Mouse (Mus musculus): ENCODE measurements around the gene Pttg1ip.

Pttg1ip gene

DNA sequence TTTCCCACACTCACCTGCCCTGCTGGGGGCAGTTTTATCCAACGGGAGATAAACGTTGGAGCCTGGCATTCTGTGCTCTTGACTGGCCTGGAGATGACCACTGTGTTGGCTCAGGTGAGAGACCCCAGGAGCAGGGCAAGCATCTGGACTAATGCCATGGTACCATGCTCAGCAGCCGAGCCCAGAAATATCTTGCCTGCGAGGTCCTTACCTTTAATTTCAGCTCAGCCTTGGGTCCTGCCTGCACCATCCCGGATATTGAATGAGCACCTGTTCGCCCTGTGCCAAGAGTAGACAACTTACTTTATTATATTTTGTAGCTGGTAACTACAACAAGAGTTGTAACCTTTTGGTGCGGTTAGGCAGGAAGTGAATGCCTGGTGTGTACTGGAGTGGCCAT lies 25.3 kb downstream of the Pttg1ip start:
- 24% methylated on average over 7 of the region's 7 CpGs for WGBS

DNA sequence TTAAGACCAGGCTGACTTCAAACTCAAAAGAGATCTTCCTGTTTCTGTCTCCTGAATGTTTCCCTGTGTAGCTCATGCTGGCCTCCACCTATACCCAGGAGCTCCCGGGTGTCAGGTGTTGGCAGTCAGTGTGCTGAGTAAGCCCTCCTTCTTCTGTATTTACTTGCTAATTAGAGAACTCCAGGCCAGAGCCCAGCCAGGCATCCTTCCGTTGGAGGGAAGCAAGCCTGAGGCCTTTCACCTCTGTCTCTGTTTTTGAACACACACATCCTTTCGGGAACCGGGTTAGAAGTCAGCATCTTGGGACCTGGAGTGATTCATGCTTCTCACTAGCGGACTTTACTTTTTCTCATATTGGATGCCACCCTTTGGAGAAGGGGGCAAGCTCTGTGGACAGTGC lies 25.9 kb downstream of the Pttg1ip start:
- WGBS, result 36% methylated on average over 5 of the region's 5 CpGs

DNA sequence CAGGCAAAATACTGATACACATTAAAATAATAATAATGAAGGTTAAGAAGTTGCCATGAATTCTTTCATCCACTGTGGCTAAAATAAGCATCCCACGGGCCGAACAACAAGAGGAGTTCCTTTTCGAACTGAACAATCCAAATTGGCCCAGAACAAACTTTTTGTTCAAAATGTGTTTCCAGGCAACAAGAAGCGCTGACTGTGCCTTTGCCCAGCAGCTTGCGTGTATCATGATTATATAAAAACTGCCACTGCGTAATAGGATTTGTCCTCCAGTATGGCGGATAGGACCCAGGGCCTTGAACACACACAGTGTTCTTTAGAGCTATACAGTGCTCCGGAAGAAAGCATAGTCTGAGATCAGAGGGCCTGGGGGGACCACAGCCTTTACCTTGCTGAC lies 27.1 kb downstream of the Pttg1ip start:
- WGBS, result 44% methylated on average over 8 of the region's 8 CpGs

DNA sequence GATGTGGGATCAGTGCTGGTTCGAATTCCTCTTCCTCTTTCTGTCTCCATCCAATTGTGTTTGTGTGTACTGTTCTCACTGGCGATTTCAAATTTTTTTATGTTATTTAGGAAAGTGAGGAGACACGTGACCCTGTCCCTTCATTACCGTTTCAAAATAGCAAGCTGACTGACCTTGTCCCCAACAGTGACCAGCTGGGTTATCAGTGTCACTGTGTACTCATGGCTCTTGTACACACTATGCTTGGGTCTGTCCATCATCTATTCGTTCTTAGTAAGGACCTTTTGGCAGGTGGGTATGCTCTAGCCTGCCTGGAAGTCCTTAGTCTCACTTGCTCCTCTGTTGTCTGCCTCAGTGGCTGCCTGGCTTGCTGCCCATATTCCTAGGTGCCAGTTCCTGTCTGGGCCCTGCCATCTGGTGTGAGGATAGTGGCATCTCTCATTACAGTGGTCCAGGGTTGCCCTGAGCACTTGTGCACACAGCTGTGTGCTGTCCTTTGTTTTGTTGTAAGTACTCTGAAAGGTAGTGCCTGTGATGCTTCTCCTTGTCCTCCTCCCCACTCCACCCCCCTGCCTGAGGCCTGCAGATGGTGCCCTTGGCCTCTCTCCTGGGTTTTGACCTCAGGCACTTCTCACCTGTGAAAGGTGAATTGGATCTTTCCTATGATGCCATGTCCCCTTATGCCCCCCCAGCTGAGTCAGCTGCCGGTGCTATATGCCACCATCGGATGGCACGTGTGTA lies 28.9 kb downstream of the Pttg1ip start:
- WGBS, result 58% methylated on average over 8 of the region's 8 CpGs

DNA sequence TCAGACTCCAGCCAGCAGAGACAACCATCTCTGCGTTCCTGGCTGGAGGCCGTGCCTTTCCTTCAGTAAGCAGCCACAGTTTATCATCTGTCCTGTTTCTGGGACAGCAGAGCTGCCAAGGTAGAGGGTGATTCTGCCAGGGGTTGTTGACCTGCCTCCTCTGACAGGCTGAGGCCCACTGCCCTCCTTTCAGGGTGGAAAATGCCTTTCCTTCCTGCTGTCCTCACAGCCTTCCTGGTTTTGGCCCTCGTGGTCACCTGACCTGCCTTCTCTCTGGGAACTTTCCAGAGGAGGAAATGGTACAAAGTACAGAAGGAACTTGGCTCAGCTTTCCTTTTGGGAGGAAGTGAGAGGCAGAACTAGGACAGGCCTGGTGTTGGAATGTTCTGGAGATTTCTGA lies 31.9 kb downstream of the Pttg1ip start:
- 59% methylated on average over 3 of the region's 3 CpGs for WGBS

DNA sequence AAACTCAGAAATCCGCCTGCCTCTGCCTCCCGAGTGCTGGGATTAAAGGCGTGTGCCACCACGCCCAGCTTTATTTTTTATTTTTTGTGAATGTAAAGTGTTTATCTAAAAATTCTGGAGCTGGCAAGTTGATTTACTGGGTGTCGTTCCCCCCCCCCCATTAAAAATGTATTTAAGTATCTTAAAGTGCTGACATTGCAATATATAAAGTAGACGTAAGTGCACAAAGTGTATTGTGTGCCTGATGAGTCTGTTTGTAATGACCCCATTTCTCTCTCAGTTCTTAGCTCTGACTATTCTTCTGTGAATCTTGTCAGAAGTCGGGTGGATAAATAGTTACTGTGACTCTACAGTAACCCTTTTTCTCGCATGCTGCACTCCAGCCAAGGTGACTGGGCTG lies 34.1 kb downstream of the Pttg1ip start:
- WGBS, result 93% methylated on average over 8 of the region's 8 CpGs

DNA sequence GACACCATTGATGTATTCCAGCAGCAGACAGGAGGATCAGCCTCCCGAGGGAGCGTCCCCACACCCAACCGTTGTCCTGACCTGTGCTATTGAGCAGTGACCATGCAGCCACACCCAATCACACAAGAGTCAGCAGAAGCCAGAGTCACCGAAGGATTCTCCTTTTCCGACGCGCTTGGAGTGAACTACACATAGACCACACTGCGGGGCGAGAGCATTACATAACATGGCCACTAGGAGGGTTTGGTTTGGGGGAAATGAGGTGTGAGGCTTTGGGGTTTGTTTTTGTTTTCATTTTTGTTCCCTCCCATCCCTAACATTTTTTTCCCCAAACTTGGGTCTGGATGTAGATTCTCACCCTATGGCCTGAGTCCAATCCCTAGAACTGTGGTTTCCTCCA lies 34.6 kb downstream of the Pttg1ip start:
- WGBS, result 93% methylated on average over 9 of the region's 9 CpGs

DNA sequence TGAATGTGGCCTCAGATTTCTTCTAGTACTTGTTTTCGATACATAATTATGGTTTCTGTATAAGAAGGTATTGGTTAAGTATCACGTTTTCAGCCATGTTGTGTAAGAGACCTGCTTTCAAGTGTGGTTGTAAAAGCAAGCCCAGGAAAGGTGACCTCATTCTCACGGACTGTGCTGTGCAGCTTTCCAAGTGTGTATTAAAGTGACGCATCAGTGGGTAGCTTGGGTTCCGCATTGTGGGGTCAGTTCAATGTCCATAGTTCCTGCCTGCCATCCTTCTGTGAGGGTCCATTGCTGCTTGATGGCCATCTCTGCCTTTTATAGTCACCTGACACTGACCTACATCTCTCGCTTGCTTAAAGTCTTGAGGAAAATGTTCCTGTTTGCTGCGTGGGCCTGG lies 35.4 kb downstream of the Pttg1ip start:
- 92% methylated on average over 7 of the region's 7 CpGs for WGBS

DNA sequence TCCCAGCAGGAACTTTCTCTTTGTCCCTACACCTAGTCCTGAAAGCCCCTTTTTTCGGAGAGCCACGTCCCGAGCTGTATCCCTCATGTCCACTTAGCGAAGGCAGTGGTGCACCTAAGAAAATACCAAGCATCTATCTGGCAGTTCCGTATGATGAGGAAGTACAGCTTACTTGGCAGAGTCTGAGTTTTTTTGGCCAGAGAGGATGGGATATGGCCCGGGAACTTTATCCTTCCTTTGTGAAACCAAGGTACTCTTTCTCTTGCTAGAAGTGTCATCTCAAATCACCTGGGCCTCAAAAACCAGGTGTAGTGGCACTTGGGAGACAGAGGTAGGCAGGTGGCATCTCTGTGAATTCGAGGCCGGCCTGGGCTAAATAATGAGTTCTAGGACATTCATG lies 40.0 kb downstream of the Pttg1ip start:
- 66% methylated on average over 8 of the region's 8 CpGs for WGBS

DNA sequence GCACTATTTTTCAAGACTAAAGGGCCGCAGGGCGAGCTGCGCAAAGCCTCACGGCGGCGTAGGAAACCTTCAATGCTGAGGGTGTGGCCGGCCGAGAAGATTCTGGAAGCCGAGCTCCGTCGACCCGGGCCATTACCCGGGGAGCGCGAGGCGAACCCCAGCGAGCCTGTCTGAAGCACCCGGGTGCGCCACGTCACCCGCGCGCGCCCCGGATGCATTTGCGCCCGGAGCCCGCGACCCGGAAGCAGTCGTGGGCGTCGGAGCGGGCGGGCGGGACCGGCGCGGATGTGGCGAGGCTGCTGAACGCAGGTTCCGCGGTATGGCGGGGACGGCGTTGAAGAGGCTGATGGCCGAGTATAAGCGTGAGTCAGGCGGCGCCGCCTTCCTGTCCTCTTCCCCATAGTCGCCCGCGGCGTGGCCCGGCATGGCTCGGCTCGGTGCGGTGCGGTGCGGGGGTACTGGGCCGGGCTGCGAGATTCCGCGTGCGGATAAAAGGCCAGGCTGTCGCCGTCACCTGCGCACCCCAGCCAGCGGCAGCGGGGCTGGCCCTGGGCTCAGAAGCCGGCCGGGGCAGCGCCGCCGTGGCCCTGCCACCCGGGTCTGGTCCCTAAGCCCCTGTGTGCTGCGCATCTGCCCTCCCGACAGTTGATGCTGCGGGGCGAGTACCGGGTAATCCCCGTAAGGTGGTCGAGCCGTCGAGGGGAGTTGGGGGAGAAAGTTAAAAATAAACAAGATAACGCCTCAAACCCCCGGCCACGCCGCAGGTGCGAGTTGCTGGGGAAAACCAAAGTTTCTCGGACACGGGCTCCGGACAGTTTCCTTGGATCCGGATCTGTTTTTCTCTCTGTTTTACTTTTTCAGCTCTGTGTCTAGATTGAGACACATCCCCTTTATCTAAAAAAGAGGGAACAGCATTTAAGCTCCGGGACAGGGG lies 40.8 kb downstream of the Pttg1ip start, which contains the start of gene Ube2g2:
Gene Ube2g2 (plus strand): TSS at position 221 of the 934 bp plus-strand sequence.
- under 1% methylated on average over 96 of the region's 96 CpGs for WGBS

DNA sequence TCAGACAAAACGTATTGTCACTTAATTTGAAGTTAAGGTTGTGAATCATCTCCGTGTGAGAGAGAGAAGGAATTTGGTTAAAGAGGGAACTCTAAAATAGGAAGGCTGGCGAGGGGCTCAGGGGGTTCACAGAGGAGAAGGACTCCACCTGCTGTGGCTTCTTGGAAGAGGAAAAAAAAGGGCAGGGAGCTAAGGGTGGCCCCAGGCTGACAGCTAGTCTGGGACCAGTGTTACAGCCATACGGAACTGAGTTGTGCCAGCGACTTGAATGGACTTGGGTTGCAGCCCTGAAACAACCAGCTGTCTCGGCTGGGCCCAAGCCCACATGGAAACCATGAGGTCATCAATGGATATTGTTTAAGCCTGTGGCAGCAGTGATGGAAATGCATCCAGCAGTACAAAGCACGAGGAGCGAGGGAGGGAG lies 41.6 kb downstream of the Pttg1ip start:
- 4% methylated on average over 8 of the region's 8 CpGs for WGBS

DNA sequence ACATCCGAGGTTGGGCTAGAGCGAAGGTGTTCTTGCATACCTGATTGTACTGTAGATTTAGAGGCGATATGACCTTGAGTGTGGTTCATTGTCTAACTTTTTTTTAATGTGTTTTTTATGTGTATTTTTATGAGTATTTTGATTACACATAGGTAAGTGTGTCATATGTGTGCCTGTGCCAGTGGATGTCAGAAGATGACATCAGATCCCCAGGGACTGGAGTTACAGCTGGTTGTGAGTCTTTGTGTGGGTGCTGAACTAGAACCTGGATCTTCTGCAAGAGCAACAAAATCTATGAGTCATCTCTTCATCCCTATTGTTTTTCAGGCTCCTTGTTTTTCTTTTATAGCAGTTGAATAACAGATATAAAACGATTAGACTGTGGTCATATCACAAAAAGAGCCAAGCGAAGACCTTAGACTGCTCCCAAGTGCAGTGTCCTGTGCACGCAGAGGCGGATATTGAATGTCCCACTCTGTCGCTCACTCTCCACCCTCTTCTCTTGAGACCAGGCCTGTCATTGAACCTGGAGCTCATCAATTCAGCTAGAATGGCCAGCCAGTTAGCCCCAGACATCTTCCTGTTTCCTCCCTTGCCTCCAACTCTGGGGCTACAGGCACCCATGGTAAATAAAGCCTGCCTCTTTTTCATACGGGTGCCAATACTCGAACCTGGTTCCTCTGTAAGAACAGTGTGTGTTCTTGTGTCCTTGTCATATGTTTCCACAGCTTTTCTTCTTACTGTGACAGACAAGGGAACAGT lies 42.3 kb downstream of the Pttg1ip start:
- 72% methylated on average over 10 of the region's 10 CpGs for WGBS

DNA sequence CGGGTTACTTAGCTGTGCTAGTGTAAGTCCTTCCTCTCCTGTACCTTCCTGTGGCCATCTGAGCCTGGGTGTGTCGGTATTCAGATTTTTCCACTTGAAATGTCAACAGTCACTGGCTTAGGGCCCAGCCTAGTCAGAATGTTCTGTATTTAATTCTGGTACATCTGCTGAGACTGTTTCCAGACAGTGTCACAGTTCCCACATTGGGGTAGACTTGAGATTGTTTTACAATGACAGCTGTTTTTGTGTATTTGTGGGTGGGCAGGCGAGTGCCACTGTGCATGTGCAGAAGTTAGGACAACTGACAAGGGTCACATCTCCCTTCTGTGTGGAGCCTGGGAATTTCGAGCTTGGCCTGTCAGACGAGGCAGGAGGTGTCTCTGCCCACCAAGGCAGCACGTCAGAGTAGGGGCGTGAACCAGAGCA lies 43.1 kb downstream of the Pttg1ip start:
- WGBS, result 30% methylated on average over 7 of the region's 7 CpGs

DNA sequence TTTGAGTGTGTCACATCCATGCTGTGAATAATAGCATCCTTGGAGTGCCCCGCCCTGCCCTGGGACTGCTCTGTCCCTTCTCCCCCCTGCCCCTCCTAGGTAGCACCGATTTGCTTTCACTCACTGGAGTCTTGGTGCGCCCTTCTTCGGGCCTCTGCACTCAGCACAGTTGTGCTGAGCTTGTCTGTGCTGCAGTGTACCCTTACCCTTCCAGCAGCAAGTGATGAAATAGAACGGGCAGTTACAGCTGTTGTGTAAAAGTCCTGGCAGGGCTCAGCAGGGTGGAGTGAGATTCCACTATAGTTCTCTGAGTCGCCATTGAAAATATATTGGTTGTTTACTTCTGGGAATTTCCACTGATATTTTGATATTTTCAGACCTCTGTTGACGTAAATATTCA lies 44.5 kb downstream of the Pttg1ip start:
- WGBS, result 73% methylated on average over 7 of the region's 7 CpGs

DNA sequence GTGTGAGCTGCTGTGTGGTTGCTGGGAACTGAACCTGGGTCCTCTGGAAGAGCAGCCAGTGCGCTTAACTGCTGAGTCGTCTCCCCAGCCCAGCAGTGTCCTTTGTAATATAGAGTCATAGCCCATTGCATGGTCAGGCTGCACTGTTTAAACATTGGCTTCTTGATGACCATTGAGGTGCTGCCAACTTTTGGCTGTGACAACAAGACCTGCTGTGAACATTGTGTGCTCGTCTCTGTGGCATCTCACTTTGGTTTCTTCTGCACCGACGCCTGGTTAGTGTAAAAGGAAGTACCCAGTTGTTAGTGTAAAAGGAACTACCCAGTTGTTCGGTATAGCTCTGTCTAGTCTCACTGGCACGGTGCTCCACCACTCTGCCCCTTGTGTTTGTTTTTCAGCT lies 45.1 kb downstream of the Pttg1ip start:
- WGBS, result 54% methylated on average over 7 of the region's 7 CpGs

DNA sequence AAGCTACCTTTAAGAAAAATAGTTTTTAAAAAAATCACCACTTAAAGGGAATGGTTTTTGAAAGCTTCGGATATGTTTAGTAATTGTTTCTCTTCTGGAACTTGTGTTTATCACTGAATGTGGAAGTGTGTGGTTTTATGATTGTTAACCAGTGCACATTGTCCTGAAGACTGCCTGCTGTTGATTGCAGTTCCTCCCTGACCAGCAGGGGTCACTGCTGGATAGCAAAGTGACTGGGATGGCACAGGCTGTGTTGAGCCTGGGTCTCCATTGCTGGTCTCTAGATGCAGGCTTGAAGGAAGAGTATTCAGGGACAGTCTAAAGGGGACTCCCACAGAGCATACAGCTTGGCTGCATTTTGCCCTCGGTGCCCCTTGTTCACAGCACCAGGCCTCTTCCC lies 46.0 kb downstream of the Pttg1ip start:
- 36% methylated on average over 2 of the region's 2 CpGs for WGBS

DNA sequence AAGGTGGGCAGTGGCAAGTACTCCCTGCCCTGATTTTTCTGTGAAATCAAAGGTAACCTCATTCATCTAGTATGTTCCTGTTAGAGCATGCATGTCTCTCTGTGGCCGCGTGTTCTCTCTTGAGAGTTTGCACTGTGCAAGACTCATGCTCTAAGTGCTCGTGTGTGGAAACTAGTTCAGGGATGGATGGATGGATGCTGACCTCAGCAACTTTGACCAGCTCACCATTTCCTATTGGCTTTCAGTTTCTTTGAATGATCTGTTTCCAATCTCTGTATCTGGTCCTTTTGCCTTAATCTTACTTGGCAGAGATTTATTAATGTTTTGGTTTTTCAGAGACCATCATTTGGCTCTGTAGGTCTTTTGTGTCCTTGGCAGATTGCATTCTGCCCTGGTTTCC lies 47.6 kb downstream of the Pttg1ip start:
- 85% methylated on average over 3 of the region's 3 CpGs for WGBS

DNA sequence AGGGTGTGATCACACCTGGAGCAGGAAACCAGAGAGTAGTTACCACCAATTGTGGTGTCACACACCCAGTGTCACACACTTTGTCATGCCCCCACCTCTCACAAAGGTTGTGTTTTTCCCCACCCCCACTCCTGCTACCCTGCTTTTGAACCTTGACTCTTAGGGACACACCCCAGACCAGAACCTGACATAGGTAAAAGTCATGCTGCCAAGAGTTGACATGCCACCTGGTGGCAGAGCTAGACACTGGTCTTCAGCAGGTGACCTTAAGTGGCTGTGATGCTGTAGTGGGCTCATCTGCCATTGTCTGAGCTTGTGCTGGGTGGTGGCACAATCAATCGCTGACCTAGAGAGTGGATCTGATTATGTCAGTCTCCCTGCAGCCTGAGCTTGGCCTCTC lies 48.5 kb downstream of the Pttg1ip start:
- 97% methylated on average over 1 of the region's 1 CpGs for WGBS

DNA sequence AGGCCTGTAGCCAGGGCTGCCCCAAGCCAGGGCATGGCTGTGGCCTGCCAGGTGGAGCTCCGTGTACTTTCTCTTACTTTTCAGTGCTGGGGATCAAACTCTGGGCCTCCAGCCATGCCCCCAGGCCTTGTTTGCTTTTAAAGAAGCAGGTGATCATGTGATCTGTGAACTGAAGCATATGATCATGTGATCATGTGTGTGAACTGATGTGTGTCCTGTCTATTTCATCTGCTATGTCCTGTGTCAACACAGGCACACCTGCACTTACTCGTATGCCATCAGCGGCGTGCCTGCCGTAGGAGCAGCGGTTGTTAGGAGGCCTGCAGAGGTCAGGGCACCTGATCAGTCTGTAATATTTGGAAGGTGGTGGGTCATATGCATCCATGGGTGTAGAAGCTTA lies 52.5 kb downstream of the Pttg1ip start:
- 86% methylated on average over 6 of the region's 6 CpGs for WGBS

DNA sequence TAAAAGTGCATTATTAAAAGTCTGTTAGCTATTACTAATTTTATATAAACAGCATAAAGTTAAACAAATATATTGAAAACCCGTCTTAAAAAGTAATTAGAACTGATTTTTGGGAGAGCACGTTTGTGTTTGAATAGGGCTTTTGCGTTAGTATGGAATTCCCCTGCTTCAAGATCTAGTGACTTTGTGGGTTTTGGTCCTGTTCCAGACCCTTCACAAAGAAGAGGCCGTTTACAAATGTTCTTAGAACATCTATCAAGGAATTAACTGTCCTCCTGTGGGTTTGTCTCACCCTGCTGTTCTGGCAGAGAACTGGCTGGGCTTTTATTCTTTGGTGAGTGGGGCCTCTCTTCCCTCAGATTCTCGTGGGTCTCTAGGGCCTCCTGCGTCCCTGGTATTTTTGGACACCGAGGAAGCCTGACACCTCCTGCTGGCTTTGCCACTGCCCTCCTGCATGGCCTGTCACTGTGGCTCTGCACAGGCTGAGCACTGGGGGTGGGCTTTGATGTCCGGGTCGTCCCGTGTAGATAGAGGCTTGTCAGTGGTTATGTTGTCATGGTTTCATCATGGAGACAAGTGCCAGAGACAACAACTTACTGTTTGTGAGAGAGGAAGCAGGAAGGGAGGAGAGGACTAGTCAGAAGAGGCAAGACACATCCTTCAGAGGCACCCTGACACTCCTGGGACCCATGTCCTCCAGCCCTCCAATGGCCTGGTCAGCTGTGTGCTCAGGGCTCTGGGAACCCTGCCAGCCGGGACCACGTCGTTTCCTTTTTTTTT lies 53.1 kb downstream of the Pttg1ip start:
- WGBS, result 40% methylated on average over 13 of the region's 13 CpGs

DNA sequence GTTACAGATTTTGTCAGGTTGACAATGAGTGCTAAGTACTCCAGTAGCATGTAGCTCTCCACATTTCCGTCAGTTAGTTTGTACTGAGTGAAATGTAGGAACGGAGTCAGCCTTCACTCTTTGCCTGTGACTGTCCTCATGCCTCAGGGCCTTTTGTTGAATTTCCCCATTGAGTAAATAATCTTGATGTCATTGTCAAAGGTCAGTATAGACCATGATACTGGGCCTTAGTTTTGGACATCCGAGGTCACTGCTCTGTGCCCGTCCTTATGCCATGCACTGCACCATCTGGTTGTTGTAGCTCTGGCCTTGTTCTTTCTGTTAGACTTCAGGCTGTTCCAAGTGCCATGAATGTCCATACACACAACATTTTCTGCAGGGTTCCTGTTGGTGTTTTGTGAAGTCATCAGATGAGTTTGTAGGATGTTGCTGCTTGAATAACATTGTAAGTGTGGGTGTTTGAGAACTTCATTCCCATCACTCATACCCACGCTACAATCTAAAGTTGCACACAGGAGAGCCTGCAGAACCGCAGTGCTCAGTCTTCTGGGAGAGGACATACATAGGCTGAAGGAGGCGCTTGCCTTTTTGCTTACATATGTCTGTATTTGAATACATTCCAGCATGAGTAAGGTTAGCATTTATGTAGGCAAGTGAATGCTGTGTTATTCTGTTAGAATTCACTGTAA lies 54.9 kb downstream of the Pttg1ip start:
- WGBS, result 61% methylated on average over 7 of the region's 7 CpGs

Measured in cerebral cortex, adult 2 months (tissue).